Mouse (Mus musculus) left cerebral cortex, postnatal 4 days (tissue): ENCODE results near the gene Egf. TPM values are rescaled to one million over a fixed set of nuclear protein-coding genes. Genes with fewer than 3 reads are reported as not detected.

Experiments used
- microRNA-seq: library from miRNA; unstranded; fragments of <30 nt; microRNA quantifications from one replicate; pipeline ENCODE4 v1.2.0, GENCODE M21; 2022
- total RNA-seq, 2 experiments: library from RNA; stranded (reverse); gene quantifications; 2 replicates each; pipeline ENCODE4 v1.2.3; 2021

Egf gene
- total RNA-seq, 2 experiments from 2014 or later, result 2.3 to 3.0 TPM

Small RNAs within 50 kb of the gene (microRNA-seq; reads per million reads assigned to microRNA genes)
- not detected for gene Gm24515

Other genes starting within 250 kb of the Egf start
- 10 to 100 TPM; 51.5 to 60.3 TPM for gene Elovl6, start 223.0 kb downstream of the Egf start, total RNA-seq
- gene Lrit3, start 48.7 kb upstream of the Egf start, total RNA-seq, result under 1 TPM in 1 of 2 experiments, not detected in 1; 0.20 TPM
- gene Rrh, start 67.3 kb upstream of the Egf start, total RNA-seq, result 1 to 10 TPM; 1.2 to 1.4 TPM
- gene Gar1, start 76.1 kb upstream of the Egf start, total RNA-seq, result 10 to 100 TPM; 48.5 to 49.7 TPM
- gene Cfi, start 80.6 kb upstream of the Egf start, total RNA-seq, result not detected
- 10 to 100 TPM; 14.3 to 19.0 TPM for gene Pla2g12a, start 123.3 kb upstream of the Egf start, total RNA-seq
- gene Casp6, start 146.1 kb upstream of the Egf start, total RNA-seq, result 1 to 10 TPM; 8.3 to 9.9 TPM
- gene Mcub, start 214.9 kb upstream of the Egf start, total RNA-seq, result 1 to 10 TPM; 3.1 to 3.9 TPM